Mouse (Mus musculus): Measurements from ENCODE around the gene Olfr1354. TPM values are rescaled to one million over a fixed set of nuclear protein-coding genes. Genes with fewer than 3 reads are reported as not detected.
"Not testable (repeated sequence)": the region's sequence is repeated elsewhere in the genome, so short reads cannot be mapped to it uniquely, and the experiment has no call there.

Gene Olfr1354
- not detected for total RNA-seq (2021)
- long read RNA-seq, experiment 1 = 0 reads
- long read RNA-seq, experiment 2 = 0 reads

DNA sequence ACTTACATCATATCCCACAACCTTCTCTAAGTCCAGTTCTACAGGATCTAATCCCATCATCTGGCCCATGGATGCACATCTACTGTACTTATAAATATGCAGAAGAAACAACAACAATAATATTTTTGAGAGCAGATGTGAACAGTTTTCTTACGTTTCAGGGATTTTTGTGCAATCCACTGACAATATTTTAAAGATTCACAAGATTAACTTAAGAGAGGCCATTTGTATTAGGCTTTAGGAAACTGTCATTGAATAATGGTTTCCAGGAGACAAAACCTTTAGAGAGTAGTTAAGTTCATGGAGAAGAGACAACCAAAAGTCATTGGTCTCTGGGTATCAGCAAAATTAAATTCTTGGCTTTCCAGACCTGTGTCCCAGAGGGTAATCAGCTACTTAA lies at the start of gene Olfr1354:
Gene Olfr1354, plus strand, starts transcription at position 301 of the 400 bp plus-strand sequence.
- DNase-seq; intact Hi-C loops (cut with DNase I; ENCODE audit: low total_unique reads): not testable (repeated sequence)

GRCm38 (mm10) chr10:78875240-78875639 lies 37.7 kb upstream of the Olfr1354 start, which contains the start of gene Olfr1355:
Olfr1355 (plus strand) TSS chr10:78875540.
- DNase-seq = no peak
- intact Hi-C loops (cut with DNase I; ENCODE audit: low total_unique reads) = no loop called here

DNA sequence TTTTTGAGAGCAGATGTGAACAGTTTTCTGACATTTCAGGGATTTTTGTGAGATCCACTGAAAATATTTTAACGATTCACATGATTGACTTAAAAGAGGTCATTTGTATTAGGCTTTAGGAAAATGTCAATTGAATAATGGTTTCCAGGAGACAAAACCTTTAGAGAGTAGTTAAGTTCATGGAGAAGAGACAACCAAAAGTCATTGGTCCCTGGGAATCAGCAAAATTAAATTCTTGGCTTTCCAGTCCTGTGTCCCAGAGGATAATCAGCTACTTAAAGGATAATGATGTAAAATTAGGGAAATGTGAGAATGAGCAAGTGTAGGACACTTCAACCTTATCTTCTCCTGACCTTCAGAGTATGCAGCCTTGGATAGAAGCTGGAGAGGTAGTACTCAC lies 37.4 kb downstream of the Olfr1354 start, which contains the start of gene Olfr8:
Gene Olfr8, plus strand, starts transcription at position 301 of the 400 bp plus-strand sequence.
- DNase-seq; intact Hi-C loops (cut with DNase I; ENCODE audit: low total_unique reads): not testable (repeated sequence)

GRCm38 (mm10) chr10:78963009-78963408 lies 50.0 kb downstream of the Olfr1354 start, which contains the start of gene Olfr1353:
Olfr1353 (plus strand) TSS chr10:78963309.
- DNase-seq; intact Hi-C loops (cut with DNase I; ENCODE audit: low total_unique reads): not testable (repeated sequence)

Other genes starting within 250 kb of the Olfr1354 start
- gene Casp14, start 194.9 kb upstream of the Olfr1354 start, total RNA-seq (2021) = not detected
- not detected for gene Ccdc105, start 160.1 kb upstream of the Olfr1354 start, total RNA-seq (2021)
- gene Slc1a6, start 132.7 kb upstream of the Olfr1354 start, total RNA-seq (2021) = under 1 TPM in 1 of 2 experiments, not detected in 1; 0.14 TPM
- gene Olfr1356, start 61.0 kb upstream of the Olfr1354 start, total RNA-seq (2021) = not detected
- not detected for gene Olfr1355, start 37.6 kb upstream of the Olfr1354 start, total RNA-seq (2021)
- not detected for gene Olfr8, start 37.5 kb downstream of the Olfr1354 start, total RNA-seq (2021)
- not detected for gene Olfr1353, start 50.1 kb downstream of the Olfr1354 start, total RNA-seq (2021)
- not detected for gene Olfr1352, start 67.9 kb downstream of the Olfr1354 start, total RNA-seq (2021)
- gene Olfr1351, start 99.3 kb downstream of the Olfr1354 start, total RNA-seq (2021) = not detected
- not detected for gene Olfr57, start 115.6 kb downstream of the Olfr1354 start, total RNA-seq (2021)
- 10 to 100 TPM in 1 of 2 experiments, 1 to 10 TPM in 1; 9.6 to 10.5 TPM for gene 2610008E11Rik, start 184.4 kb downstream of the Olfr1354 start, total RNA-seq (2021)
- not detected for gene Vmn2r80, start 235.6 kb downstream of the Olfr1354 start, total RNA-seq (2021)